ENCODE assay signal across 10 mouse cellular contexts in genomic region chr4:136188973-136189737, GRCm38 (mm10). TPM values are rescaled to one million over a fixed set of nuclear protein-coding genes. Genes with fewer than 3 reads are reported as not detected.
DNase-seq lines count a peak whose midpoint lies in the region; ATAC-seq and TF ChIP-seq lines count a peak whose summit lies in the region.
"Had no signal": no experiment of that assay in that cellular context is flagged by ENCODE, and none has a peak within 500 bp of the region (broad histone marks: within the 10 kb centered on the region; RNA-seq: fewer than 3 reads in every experiment).

No protein-coding gene starts in this region.

- H3K27me3 ChIP-seq in cerebellum, adult 2 months (ENCODE audit: control insufficient read depth, insufficient read depth, low read length) = no peaks in the 10 kb centered on the region
- H3K27me3 ChIP-seq in stomach, embryonic 16.5 days (ENCODE audit: control insufficient read depth, insufficient read depth, low read length) = no peaks in the 10 kb centered on the region
- no peaks in the 10 kb centered on the region for H3K27me3 ChIP-seq in limb, embryonic 10.5 days (ENCODE audit: low read depth, poor library complexity, severe bottlenecking)

- no peak overlapping the region for H3K9ac ChIP-seq in stomach, embryonic 16.5 days (ENCODE audit: low read length)

- H3K4me1 ChIP-seq in cerebellum, adult 2 months (ENCODE audit: control insufficient read depth, insufficient read depth, low read length) = no peaks in the 10 kb centered on the region
- peaks cover 15% of the 10 kb centered on the region for H3K4me1 ChIP-seq in stomach, embryonic 16.5 days (ENCODE audit: control insufficient read depth, insufficient read depth, low read length)
- H3K4me1 ChIP-seq in limb, embryonic 10.5 days = no peaks in the 10 kb centered on the region

- no peak overlapping the region for H3K4me2 ChIP-seq in stomach, embryonic 16.5 days (ENCODE audit: low read depth, low read length)

- peak; percentile 25; the same call in 1 of the 2 replicates for ATAC-seq in stomach, embryonic 16.5 days (ENCODE audit: insufficient read depth, low FRiP score)
- ATAC-seq: forebrain, embryonic 14.5 days had no signal

- no peak for DNase-seq in cerebellum, adult 2 months
- no peak for DNase-seq in cerebellum, adult 8-10 months
- DNase-seq in thymus, postnatal 0 days (ENCODE audit: low spot score) = peak; percentile 39
- DNase-seq in thymus, postnatal 14 days = no peak
- peak; percentile 74 for DNase-seq in liver
- DNase-seq in limb, embryonic 10.5 days (ENCODE audit: low spot score) = no peak
- no peak for DNase-seq in right cerebral cortex, postnatal 25 days
- DNase-seq: cerebellum, postnatal 10 days had no signal

- no peak overlapping the region for H3K27ac ChIP-seq in cerebellum, adult 2 months (ENCODE audit: insufficient read depth, low read length)
- no peak overlapping the region for H3K27ac ChIP-seq in stomach, embryonic 16.5 days (ENCODE audit: low read length)
- no peak overlapping the region for H3K27ac ChIP-seq in limb, embryonic 10.5 days

- no peak for TF ChIP-seq POLR2A in cerebellum, adult 2 months (IDR thresholded peaks at IDR 0.05; ENCODE audit: borderline replicate concordance, insufficient read depth, low read length)

- TF ChIP-seq CTCF in cerebellum, adult 2 months (IDR thresholded peaks at IDR 0.05; ENCODE audit: borderline replicate concordance, insufficient read depth, low read depth, low read length) = 0 out of 2 replicates have a peak, but pooled peaks have one; percentile 7

- H3K9me3 ChIP-seq in stomach, embryonic 16.5 days (replicated peaks; ENCODE audit: control insufficient read depth, low read length) = no peaks in the 10 kb centered on the region
- no peaks in the 10 kb centered on the region for H3K9me3 ChIP-seq in limb, embryonic 10.5 days (replicated peaks)

- H3K4me3 ChIP-seq in cerebellum, adult 2 months (replicated peaks; ENCODE audit: insufficient read depth, low read depth, low read length) = no peak overlapping the region
- no peak overlapping the region for H3K4me3 ChIP-seq in stomach, embryonic 16.5 days (replicated peaks; ENCODE audit: low read length)
- H3K4me3 ChIP-seq in limb, embryonic 10.5 days = no peak overlapping the region

- H3K36me3 ChIP-seq in stomach, embryonic 16.5 days (ENCODE audit: control insufficient read depth, insufficient read depth, low read length) = no peaks in the 10 kb centered on the region
- H3K36me3 ChIP-seq in limb, embryonic 10.5 days = peaks cover 85% of the 10 kb centered on the region

- WGBS in cerebellum, adult 2 months = 84% methylated on average over 6 of the region's 6 CpGs
- WGBS in stomach, embryonic 16.5 days = 80% methylated on average over 6 of the region's 6 CpGs
- WGBS in limb, embryonic 10.5 days = 83% methylated on average over 6 of the region's 6 CpGs

RNA-seq across cellular contexts. Expression of gene E2f2, which starts 17.0 kb away (rescaled TPM):
- polyA plus RNA-seq in cerebellum, adult 2 months (2012; rRNA removed) = 0.27 and 0.74 TPM in 2 replicates
- polyA plus RNA-seq in thymus, postnatal 0 days (2015; fragmentation: Nextera tagmentation; extraction: Ambion mirVana) = 58.9 and 64.1 TPM in 2 replicates
- 7.7 and 9.3 TPM in 2 replicates for polyA plus RNA-seq in stomach, embryonic 16.5 days (2015; fragmentation: Nextera tagmentation; extraction: Ambion mirVana)
- 6.4 and 7.3 TPM in 2 replicates for polyA plus RNA-seq in limb, embryonic 10.5 days (2016; fragmentation: Nextera tagmentation; extraction: Ambion mirVana)

RNA-seq across cellular contexts. Expression of gene Asap3, which starts 17.0 kb away (rescaled TPM):
- 5.5 and 6.3 TPM in 2 replicates for polyA plus RNA-seq in cerebellum, adult 2 months (2012; rRNA removed)
- 1.3 and 2.1 TPM in 2 replicates for polyA plus RNA-seq in thymus, postnatal 0 days (2015; fragmentation: Nextera tagmentation; extraction: Ambion mirVana)
- polyA plus RNA-seq in stomach, embryonic 16.5 days (2015; fragmentation: Nextera tagmentation; extraction: Ambion mirVana) = 7.0 and 7.1 TPM in 2 replicates
- polyA plus RNA-seq in limb, embryonic 10.5 days (2016; fragmentation: Nextera tagmentation; extraction: Ambion mirVana) = 2.3 and 3.7 TPM in 2 replicates

RNA-seq across cellular contexts. Expression of gene Id3, which starts 45.9 kb away (rescaled TPM):
- polyA plus RNA-seq in cerebellum, adult 2 months (2012; rRNA removed) = 53.6 and 55.1 TPM in 2 replicates
- 262 and 327 TPM in 2 replicates for polyA plus RNA-seq in thymus, postnatal 0 days (2015; fragmentation: Nextera tagmentation; extraction: Ambion mirVana)
- 271 and 285 TPM in 2 replicates for polyA plus RNA-seq in stomach, embryonic 16.5 days (2015; fragmentation: Nextera tagmentation; extraction: Ambion mirVana)
- polyA plus RNA-seq in limb, embryonic 10.5 days (2016; fragmentation: Nextera tagmentation; extraction: Ambion mirVana) = 375 and 475 TPM in 2 replicates

RNA-seq across cellular contexts. Expression of gene Tcea3, which starts 58.4 kb away (rescaled TPM):
- 1.2 and 1.6 TPM in 2 replicates for polyA plus RNA-seq in cerebellum, adult 2 months (2012; rRNA removed)
- 1.2 TPM in 2 replicates for polyA plus RNA-seq in thymus, postnatal 0 days (2015; fragmentation: Nextera tagmentation; extraction: Ambion mirVana)
- 23.9 and 29.1 TPM in 2 replicates for polyA plus RNA-seq in stomach, embryonic 16.5 days (2015; fragmentation: Nextera tagmentation; extraction: Ambion mirVana)
- 1.5 and 1.8 TPM in 2 replicates for polyA plus RNA-seq in limb, embryonic 10.5 days (2016; fragmentation: Nextera tagmentation; extraction: Ambion mirVana)

Comparison
In these comparisons a context has a peak if more than half of its experiments do, and no peak if none do; other contexts are left out.
1. DNase-seq: peak in thymus, postnatal 0 days (single experiment) and liver (single experiment); none in cerebellum, adult 2 months (0 of 2), cerebellum, adult 8-10 months (single experiment), thymus, postnatal 14 days (single experiment), limb, embryonic 10.5 days (single experiment) and right cerebral cortex, postnatal 25 days (single experiment).